Mouse (Mus musculus): ENCODE measurements around the gene Apex2. TPM values are rescaled to one million over a fixed set of nuclear protein-coding genes. Genes with fewer than 3 reads are reported as not detected.
"Not testable (repeated sequence)": the region's sequence is repeated elsewhere in the genome, so short reads cannot be mapped to it uniquely, and the experiment has no call there.

Gene Apex2
- polyA plus RNA-seq, 1 experiment from 2014 or later, result 21.8 TPM

DNA sequence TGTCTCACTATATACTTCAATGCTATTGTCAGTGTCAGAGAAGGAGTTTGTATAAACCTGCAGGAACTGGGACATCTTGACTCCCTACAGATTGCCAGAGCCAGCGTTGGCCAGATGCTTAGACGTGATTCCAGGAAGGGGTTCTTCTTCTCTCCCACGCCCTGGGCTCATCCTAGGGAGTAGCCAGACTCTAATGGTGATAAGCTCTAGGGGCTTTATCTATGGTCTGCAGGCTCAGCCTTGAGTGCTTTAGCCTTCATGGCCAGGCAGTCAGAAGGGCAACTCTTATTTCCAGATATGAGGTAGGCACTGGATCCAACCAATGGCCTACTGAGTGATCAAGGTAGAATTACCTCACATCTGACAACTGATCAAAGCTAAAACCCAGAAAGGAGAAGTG lies 40.0 kb downstream of the Apex2 start:
- Histone ChIP-seq H3K9ac (no peak overlapping the region), H3K27me3 (replicated peaks) (no peaks in the 10 kb centered on the region), H3K36me3 (no peaks in the 10 kb centered on the region), H3K27ac (no peak overlapping the region), H3K4me2 (replicated peaks) (no peak overlapping the region), H3K9me3 (no peaks in the 10 kb centered on the region), H3K4me1 (no peaks in the 10 kb centered on the region), H3K4me3 (no peak overlapping the region)
- WGBS, result 84% methylated on average over 3 of the region's 3 CpGs
- ATAC-seq (ENCODE audit: low FRiP score, low read depth), result no peak

DNA sequence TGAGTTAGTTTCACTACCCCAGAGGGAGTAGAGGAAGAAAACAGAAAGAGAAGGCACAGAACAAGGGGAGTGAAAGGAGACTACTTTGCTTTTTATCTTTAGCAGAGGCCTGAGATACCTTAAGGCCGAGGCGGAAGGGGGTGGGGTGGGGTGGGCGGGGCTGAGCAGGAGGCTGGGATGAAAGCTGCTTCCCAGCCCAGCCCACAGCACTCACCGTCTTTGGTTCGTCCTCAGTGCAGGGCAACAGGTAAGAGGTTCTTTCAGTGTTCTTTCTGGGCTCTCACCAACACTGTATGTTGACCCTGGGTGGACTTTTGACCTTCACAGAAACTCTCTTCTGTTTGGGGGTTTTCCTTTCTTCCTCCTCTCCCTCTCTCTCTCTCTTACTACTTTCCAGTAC lies 42.4 kb downstream of the Apex2 start, which contains the start of gene Alas2:
Alas2 (plus strand) TSS at position 137 of the 400 bp plus-strand sequence.
- no peak within 1 kb of the TSS for H3K4me2 ChIP-seq (replicated peaks)
- H3K27me3 ChIP-seq (replicated peaks), result no peaks in the 10 kb centered on the region
- ATAC-seq (ENCODE audit: low FRiP score, low read depth), result no peak
- no peaks in the 10 kb centered on the region for H3K4me1 ChIP-seq
- no peaks in the 10 kb centered on the region; the same call in 1 of the 2 replicates for H3K36me3 ChIP-seq
- H3K9me3 ChIP-seq, result no peaks in the 10 kb centered on the region
- H3K4me3 ChIP-seq, result no peak within 1 kb of the TSS
- H3K27ac ChIP-seq, result no peak within 1 kb of the TSS
- no peak within 1 kb of the TSS for H3K9ac ChIP-seq
- 57% methylated on average over 4 of the region's 5 CpGs for WGBS

DNA sequence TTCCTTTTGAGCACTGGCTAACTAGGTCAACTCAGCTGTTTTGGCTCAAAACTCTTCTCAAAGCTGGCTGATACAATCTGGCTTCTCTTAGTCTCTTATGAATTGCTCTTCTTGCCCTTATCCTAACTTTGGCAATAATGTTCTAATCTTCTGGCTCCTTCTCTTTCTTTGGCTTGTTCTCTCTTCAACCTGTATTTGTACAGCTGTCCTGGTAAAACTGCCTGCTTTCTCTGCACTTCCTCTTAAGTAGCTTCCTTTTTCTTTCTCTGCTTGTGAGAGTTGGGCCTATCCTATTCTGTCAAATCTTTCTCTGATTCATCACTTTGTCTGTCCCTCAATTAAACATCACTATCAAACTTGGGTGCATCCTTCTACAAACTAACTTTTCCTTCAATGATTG lies 48.0 kb downstream of the Apex2 start:
- Histone ChIP-seq H3K9me3 (no peaks in the 10 kb centered on the region), H3K4me3 (no peak overlapping the region), H3K27me3 (replicated peaks) (no peaks in the 10 kb centered on the region), H3K9ac (no peak overlapping the region), H3K4me2 (replicated peaks) (no peak overlapping the region), H3K36me3 (no peaks in the 10 kb centered on the region; the same call in 1 of the 2 replicates), H3K4me1 (no peaks in the 10 kb centered on the region), H3K27ac (no peak overlapping the region)
- no peak for ATAC-seq (ENCODE audit: low FRiP score, low read depth)

DNA sequence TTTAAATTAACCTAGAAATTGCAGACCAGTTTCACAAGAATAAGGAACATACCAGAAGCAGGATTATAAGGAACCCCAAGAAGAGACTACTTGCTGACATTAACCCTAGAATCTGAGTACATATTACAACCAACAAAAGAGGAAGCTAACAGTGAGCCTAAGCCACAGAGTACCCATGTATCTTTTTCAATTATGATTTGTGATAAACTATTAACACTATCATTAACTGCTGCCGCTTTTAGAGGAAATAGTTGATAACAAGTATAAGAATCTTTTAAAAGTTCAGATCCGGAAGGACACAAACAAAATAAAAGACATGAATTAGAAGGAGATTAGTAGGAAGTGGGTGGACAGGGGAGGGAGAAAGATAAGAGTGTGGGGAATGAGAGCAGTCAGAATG lies 49.6 kb downstream of the Apex2 start:
- no peak overlapping the region for H3K4me3 ChIP-seq
- H3K4me1 ChIP-seq, result no peaks in the 10 kb centered on the region
- no peak overlapping the region for H3K27ac ChIP-seq
- WGBS, result 88% methylated on average over 2 of the region's 2 CpGs
- H3K4me2 ChIP-seq (replicated peaks), result no peak overlapping the region
- H3K27me3 ChIP-seq (replicated peaks), result no peaks in the 10 kb centered on the region
- H3K36me3 ChIP-seq, result no peaks in the 10 kb centered on the region; the same call in 1 of the 2 replicates
- ATAC-seq (ENCODE audit: low FRiP score, low read depth), result no peak
- H3K9ac ChIP-seq, result no peak overlapping the region
- H3K9me3 ChIP-seq, result no peaks in the 10 kb centered on the region

DNA sequence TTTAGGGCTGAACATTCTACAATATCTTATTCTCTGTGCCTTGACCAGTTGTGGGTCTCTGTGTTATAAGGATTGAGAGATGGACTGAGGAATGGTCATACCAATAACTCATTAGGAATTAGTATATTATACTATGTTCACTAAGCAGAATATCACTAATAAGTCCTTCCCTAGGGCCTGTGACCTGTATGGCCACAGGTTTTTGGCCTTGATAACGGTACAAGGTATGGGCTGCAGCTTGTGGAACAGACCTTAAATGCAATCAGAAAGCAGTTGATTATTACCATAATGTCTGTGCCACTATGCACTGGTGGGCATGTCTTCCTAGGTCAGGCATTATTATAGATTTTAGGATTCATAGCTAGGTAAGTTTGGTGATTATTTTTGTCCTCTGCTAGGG lies 73.2 kb downstream of the Apex2 start:
- H3K36me3 ChIP-seq, result no peaks in the 10 kb centered on the region
- H3K9ac ChIP-seq, result no peak overlapping the region
- H3K27me3 ChIP-seq (replicated peaks), result no peaks in the 10 kb centered on the region
- no peaks in the 10 kb centered on the region for H3K4me1 ChIP-seq
- no peak for ATAC-seq (ENCODE audit: low FRiP score, low read depth)
- WGBS, result 84% methylated on average over 1 of the region's 1 CpGs
- H3K9me3 ChIP-seq, result no peaks in the 10 kb centered on the region
- H3K4me3 ChIP-seq, result no peak overlapping the region
- no peak overlapping the region for H3K27ac ChIP-seq
- H3K4me2 ChIP-seq (replicated peaks), result no peak overlapping the region

DNA sequence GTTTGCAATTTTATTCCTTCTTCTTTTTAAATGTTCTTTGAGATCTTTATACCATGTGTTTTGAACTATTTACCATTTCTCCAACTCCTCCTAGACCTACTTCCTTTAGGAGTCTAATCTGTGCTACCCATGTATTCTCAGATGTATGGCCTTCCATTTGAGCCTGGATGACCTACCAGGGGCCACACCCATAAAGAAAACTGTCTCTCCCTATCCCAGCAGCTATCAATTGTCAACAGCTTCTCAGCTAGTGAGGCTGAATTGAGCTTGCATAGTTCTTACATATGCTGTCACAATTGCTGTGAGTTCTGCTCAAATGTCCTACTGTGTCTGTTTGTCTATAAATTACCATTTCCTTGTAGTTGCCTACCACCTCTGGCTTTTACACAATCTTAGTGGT lies 73.7 kb downstream of the Apex2 start:
- H3K4me1 ChIP-seq, result no peaks in the 10 kb centered on the region

DNA sequence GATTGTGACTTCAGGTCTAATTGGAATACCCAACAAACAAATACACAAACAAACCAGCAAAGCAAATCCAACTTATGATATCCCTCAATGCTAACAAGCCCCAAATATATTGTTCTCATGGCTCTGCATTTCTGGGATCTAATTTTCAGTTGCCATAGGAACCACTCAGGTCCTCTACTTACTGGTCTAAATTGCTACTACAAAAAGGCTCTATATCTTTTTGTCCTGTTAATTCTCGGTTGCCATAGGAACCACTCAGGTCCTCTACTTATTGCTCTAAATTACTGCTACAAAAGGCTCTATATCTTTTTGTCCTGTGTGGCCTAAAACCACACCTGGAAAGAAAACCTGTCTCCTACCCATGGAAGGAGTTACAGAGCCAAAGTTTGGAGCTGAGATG lies 75.5 kb downstream of the Apex2 start:
- Histone ChIP-seq H3K4me3 (no peak overlapping the region), H3K9ac (no peak overlapping the region), H3K9me3 (no peaks in the 10 kb centered on the region), H3K4me1 (no peaks in the 10 kb centered on the region), H3K27ac (no peak overlapping the region), H3K27me3 (replicated peaks) (no peaks in the 10 kb centered on the region), H3K36me3 (no peaks in the 10 kb centered on the region), H3K4me2 (replicated peaks) (no peak overlapping the region)
- WGBS, result 80% methylated on average over 1 of the region's 1 CpGs
- no peak for ATAC-seq (ENCODE audit: low FRiP score, low read depth)

More for the DNA sequence above, 73.7 kb downstream of the Apex2 start:
- Histone ChIP-seq H3K27ac (no peak overlapping the region), H3K4me3 (no peak overlapping the region), H3K9ac (no peak overlapping the region), H3K36me3 (no peaks in the 10 kb centered on the region), H3K9me3 (no peaks in the 10 kb centered on the region), H3K27me3 (replicated peaks) (no peaks in the 10 kb centered on the region), H3K4me2 (replicated peaks) (no peak overlapping the region)
- ATAC-seq (ENCODE audit: low FRiP score, low read depth), result no peak

DNA sequence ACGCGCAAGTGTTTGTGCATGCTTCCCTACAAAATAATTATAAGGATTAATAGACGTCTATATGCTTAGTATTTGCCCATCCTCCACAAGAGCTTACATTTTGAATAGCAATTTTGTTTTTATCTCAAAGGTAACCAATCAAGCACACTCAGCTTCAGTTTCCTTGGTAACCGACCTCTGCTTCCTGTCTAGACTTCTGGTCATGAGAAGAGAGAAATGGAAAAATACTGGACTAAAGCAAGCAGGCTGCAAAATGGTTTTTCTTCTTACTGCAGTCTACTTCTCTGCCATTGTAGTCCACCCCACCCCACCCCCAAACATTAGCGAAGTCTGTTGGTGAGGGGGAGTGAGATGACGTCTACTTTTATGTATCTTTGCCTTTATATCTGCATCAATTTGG lies 78.4 kb downstream of the Apex2 start:
- no peaks in the 10 kb centered on the region for H3K4me1 ChIP-seq
- H3K36me3 ChIP-seq, result no peaks in the 10 kb centered on the region
- no peaks in the 10 kb centered on the region for H3K27me3 ChIP-seq (replicated peaks)
- H3K4me2 ChIP-seq (replicated peaks), result no peak overlapping the region
- H3K9me3 ChIP-seq, result no peaks in the 10 kb centered on the region
- WGBS, result 81% methylated on average over 6 of the region's 6 CpGs
- no peak overlapping the region for H3K4me3 ChIP-seq
- ATAC-seq (ENCODE audit: low FRiP score, low read depth), result no peak
- no peak overlapping the region for H3K9ac ChIP-seq
- no peak overlapping the region for H3K27ac ChIP-seq

DNA sequence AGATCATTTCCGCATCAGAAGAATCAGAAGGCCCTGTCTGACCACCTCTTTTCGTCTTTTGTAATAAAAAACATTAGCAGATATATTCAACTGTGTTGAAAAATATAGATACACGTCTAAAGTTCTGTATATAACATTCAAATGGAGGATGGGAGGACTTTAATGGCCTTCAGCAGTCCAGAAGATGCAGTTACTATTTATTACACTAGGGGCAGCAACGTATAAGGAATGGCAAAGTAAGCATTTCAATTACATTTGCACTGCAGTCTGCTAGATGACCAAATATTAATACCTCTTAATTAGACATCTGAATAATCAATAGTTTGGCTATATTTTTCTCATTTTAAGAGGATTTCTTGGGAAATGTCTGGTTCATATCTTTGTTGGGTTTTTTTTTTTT lies 79.0 kb downstream of the Apex2 start:
- Histone ChIP-seq H3K9me3 (no peaks in the 10 kb centered on the region), H3K4me2 (replicated peaks) (no peak overlapping the region), H3K27me3 (replicated peaks) (no peaks in the 10 kb centered on the region), H3K9ac (no peak overlapping the region), H3K36me3 (no peaks in the 10 kb centered on the region), H3K4me1 (no peaks in the 10 kb centered on the region), H3K4me3 (no peak overlapping the region), H3K27ac (no peak overlapping the region)
- 51% methylated on average over 4 of the region's 4 CpGs for WGBS
- ATAC-seq (ENCODE audit: low FRiP score, low read depth), result no peak

DNA sequence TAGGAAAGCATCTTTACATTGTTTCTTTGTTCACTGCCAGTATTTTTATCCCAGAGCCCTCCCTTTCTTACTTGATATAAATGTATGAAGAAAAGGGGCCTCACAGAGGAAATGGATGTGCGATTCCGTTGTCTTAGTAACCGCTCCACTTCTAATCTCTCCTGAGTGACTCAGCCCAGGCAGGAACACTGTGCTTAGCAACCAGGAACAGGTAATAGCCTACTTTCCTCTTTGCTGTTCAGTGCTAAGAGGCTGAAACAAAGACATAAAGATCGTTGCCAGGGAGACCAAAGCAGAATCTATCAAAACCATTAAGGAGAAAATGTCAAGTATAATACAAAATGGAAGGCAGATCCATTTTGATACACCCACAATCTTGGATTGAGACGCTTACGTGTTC lies 81.0 kb downstream of the Apex2 start:
- no peak overlapping the region for H3K27ac ChIP-seq
- no peak overlapping the region for H3K4me2 ChIP-seq (replicated peaks)
- 83% methylated on average over 6 of the region's 6 CpGs for WGBS
- H3K9ac ChIP-seq, result no peak overlapping the region
- no peak overlapping the region for H3K4me3 ChIP-seq
- no peaks in the 10 kb centered on the region for H3K27me3 ChIP-seq (replicated peaks)
- no peak for ATAC-seq (ENCODE audit: low FRiP score, low read depth)
- no peaks in the 10 kb centered on the region for H3K4me1 ChIP-seq
- no peaks in the 10 kb centered on the region for H3K36me3 ChIP-seq
- H3K9me3 ChIP-seq, result no peaks in the 10 kb centered on the region

DNA sequence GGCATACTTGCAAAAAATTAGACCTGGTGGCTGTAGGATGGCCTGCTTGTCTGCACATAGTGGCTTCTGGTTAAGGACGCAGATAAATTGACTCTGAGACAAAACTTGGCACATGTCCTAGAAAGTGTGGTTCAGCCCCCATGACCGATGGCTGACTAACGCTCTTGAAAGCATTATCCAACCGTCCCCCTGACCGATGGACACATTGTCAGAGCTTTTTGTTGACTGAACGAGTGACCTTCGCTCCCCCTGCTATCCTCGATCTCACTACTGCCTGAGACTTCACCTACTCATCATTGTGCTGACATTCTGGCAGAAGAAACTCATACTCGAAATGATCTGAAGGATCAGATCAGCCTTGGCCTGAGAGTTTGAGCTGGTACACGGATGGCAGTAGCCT lies 101.9 kb downstream of the Apex2 start:
- not testable (repeated sequence) for ATAC-seq (ENCODE audit: low FRiP score, low read depth); H3K9me3 ChIP-seq; H3K4me3 ChIP-seq; H3K27ac ChIP-seq; H3K4me2 ChIP-seq (replicated peaks); H3K4me1 ChIP-seq; H3K27me3 ChIP-seq (replicated peaks); H3K9ac ChIP-seq; H3K36me3 ChIP-seq
- WGBS, result 92% methylated on average over 3 of the region's 10 CpGs

DNA sequence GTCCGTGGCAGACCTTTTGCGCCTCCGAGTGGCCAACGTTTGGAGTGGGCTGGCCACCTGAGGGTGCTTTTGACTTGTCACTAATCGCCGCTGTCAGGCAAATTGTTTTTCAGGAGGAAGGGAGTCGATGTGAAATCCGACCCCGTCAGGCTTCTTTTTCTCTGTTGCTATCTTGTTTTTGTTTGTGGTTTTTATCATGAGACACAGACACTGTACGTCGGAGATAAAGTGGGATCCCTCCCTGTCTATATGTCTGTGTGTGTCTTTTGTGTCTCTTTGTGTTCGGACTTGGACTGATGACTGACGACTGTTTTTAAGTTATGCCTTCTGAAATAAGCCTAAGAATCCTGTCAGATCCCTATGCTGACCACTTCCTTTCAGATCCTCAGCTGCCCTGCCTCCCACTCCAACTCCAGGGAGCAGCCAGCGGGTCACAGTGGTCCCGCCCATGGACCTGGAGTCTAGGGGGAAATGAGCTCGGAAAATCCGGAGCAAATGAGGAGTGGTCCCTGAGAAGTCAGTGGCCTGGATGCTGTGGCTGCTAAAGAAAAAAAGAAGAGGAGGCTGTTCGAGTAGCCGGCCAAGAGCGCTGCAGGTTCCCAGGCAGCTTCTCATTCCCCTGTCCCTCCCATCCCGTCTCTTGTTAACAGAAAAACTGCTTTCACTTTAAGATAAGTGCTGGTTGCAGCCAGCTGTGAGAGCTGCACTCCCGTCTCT lies 103.2 kb downstream of the Apex2 start:
- not testable (repeated sequence) for H3K27me3 ChIP-seq (replicated peaks); ATAC-seq (ENCODE audit: low FRiP score, low read depth); H3K4me2 ChIP-seq (replicated peaks); H3K36me3 ChIP-seq; H3K4me3 ChIP-seq; H3K4me1 ChIP-seq; H3K9me3 ChIP-seq; H3K9ac ChIP-seq; H3K27ac ChIP-seq
- WGBS, result 68% methylated on average over 13 of the region's 22 CpGs

Data from neural tube, embryonic 12.5 days (tissue).